8 mouse cellular contexts compared by ENCODE assay signal in the genomic region with DNA sequence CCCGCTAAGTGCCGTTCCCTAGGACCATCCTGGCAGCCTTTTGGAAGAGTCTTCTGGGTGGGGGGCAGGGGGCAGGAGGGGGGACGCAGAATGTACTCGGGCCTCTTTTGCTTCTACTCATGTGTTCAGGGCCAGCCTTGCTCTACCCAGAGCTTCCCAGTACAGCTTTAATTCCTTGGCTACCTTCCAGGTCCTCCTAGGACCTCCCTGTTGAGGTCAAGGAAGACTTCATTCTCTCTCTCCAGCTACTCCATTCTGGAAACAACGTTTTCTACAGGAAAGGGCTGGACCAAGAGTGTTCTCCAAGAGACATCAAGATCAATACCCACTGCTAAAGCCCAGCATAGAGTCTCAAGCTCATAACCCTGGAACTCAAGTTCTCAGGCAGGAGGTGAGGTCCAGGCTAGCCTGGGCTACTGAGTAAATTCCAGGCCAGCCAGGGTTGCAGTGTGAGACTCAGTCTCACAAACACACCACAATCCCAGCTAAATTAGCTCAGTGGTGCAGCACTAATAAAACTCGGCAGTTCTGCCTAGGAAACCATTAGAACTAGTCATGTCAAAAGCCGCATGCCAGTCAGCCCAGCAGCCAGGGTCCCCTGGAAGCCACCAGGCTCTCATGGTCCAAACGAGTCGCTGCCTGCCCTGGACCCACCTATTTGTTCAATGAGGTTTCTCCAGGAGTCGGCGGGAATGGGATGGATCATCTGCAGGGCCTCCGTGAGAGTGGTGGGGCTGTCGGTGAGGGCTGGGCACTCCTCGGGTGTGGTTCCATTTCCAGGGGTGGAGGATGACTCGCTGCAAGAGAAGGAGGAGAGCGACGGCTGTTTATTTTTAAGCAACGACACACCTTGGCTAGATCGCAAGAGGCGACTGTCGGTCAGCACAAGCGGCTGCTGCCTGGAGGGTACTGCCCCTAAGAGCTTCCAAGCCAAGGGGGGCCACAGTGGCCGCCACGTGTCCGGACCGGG. TPM values are rescaled to one million over a fixed set of nuclear protein-coding genes. Genes with fewer than 3 reads are reported as not detected.
DNase-seq lines count a peak whose midpoint lies in the region; ATAC-seq and TF ChIP-seq lines count a peak whose summit lies in the region.

No protein-coding gene starts in this region.

- peaks cover 83% of the 10 kb centered on the region for H3K27me3 ChIP-seq in E14TG2a.4 (ENCODE audit: insufficient read depth, low read length)
- H3K27me3 ChIP-seq in heart, embryonic 15.5 days: peaks cover 63% of the 10 kb centered on the region
- peaks cover 41% of the 10 kb centered on the region for H3K27me3 ChIP-seq in limb, embryonic 14.5 days (ENCODE audit: control insufficient read depth, insufficient read depth, low read length)
- H3K27me3 ChIP-seq in small intestine, adult 2 months (ENCODE audit: control insufficient read depth, insufficient read depth, low read length): peaks cover 10% of the 10 kb centered on the region

- TF ChIP-seq POLR2A in limb, embryonic 14.5 days (IDR thresholded peaks at IDR 0.05; ENCODE audit: borderline replicate concordance, extremely low read depth, insufficient read depth, insufficient read length): no peak
- TF ChIP-seq POLR2A in small intestine, adult 2 months (IDR thresholded peaks at IDR 0.05; ENCODE audit: low read depth, low read length): no peak

- ATAC-seq in frontal cortex, adult (ENCODE audit: low TSS enrichment): peak; percentile 10; the same call in 1 of the 2 replicates
- no peak for ATAC-seq in heart, embryonic 15.5 days (replicated peaks; ENCODE audit: insufficient number of reproducible peaks, insufficient read depth, low FRiP score, low read depth)
- ATAC-seq in limb, embryonic 14.5 days (ENCODE audit: low FRiP score, low read depth): no peak

- H3K36me3 ChIP-seq in E14TG2a.4 (ENCODE audit: insufficient read depth, low read length): no peaks in the 10 kb centered on the region
- no peaks in the 10 kb centered on the region for H3K36me3 ChIP-seq in heart, embryonic 15.5 days
- H3K36me3 ChIP-seq in limb, embryonic 14.5 days (ENCODE audit: control insufficient read depth, insufficient read depth, low read length): no peaks in the 10 kb centered on the region
- H3K36me3 ChIP-seq in small intestine, adult 2 months (ENCODE audit: control insufficient read depth, insufficient read depth, low read length): peaks cover 5% of the 10 kb centered on the region

- H3K4me2 ChIP-seq in heart, embryonic 15.5 days: peak overlapping the region; percentile 100
- H3K4me2 ChIP-seq in limb, embryonic 14.5 days (replicated peaks; ENCODE audit: low read depth, low read length, severe bottlenecking): peak overlapping the region; percentile 100

- H3K9me3 ChIP-seq in E14TG2a.4 (ENCODE audit: low read length): 0 out of 2 replicates have a peak, but pooled peaks cover 4% of the 10 kb centered on the region
- H3K9me3 ChIP-seq in heart, embryonic 15.5 days (replicated peaks): no peaks in the 10 kb centered on the region
- H3K9me3 ChIP-seq in limb, embryonic 14.5 days (ENCODE audit: control insufficient read depth, low read length): no peaks in the 10 kb centered on the region

- DNase-seq in frontal cortex, postnatal 36 days (ENCODE audit: low spot score in 2 of 2): no peak
- no peak for DNase-seq in limb, embryonic 14.5 days (ENCODE audit: low spot score)
- DNase-seq in cerebellum, postnatal 36 days: no peak
- no peak for DNase-seq in adipocyte (ENCODE audit: low spot score)

- no peak overlapping the region for H3K27ac ChIP-seq in heart, embryonic 15.5 days
- no peak overlapping the region for H3K27ac ChIP-seq in limb, embryonic 14.5 days (replicated peaks; ENCODE audit: low read depth, low read length)
- no peak overlapping the region for H3K27ac ChIP-seq in small intestine, adult 2 months (ENCODE audit: insufficient read depth, low read depth, low read length)

- H3K4me3 ChIP-seq in E14TG2a.4 (replicated peaks; ENCODE audit: low read length): peak overlapping the region; percentile 85
- peak overlapping the region; percentile 67 for H3K4me3 ChIP-seq in heart, embryonic 15.5 days
- H3K4me3 ChIP-seq in limb, embryonic 14.5 days (replicated peaks; ENCODE audit: low read length): peak overlapping the region; percentile 65
- H3K4me3 ChIP-seq in small intestine, adult 2 months (ENCODE audit: low read depth, low read length): peak overlapping the region; percentile 55; the same call in 1 of the 2 replicates

- TF ChIP-seq CTCF in E14TG2a.4 (conservative IDR thresholded peaks at IDR 0.05; ENCODE audit: low read length): no peak
- TF ChIP-seq CTCF in small intestine, adult 2 months (IDR thresholded peaks at IDR 0.05; ENCODE audit: extremely low read depth, insufficient read length, insufficient replicate concordance, low read depth, low read length): no peak

- 18% methylated on average over 26 of the region's 26 CpGs for WGBS in heart, embryonic 15.5 days
- 19% methylated on average over 25 of the region's 26 CpGs for WGBS in limb, embryonic 14.5 days
- 64% methylated on average over 26 of the region's 26 CpGs for WGBS in small intestine, adult 2 months

- H3K9ac ChIP-seq in heart, embryonic 15.5 days: no peak overlapping the region; the same call in 1 of the 2 replicates
- H3K9ac ChIP-seq in limb, embryonic 14.5 days (ENCODE audit: low read depth, low read length, severe bottlenecking): peak overlapping the region; percentile 52

- peaks cover 36% of the 10 kb centered on the region for H3K4me1 ChIP-seq in E14TG2a.4 (replicated peaks; ENCODE audit: low read depth, low read length)
- H3K4me1 ChIP-seq in heart, embryonic 15.5 days (replicated peaks): peaks cover 11% of the 10 kb centered on the region
- peaks cover 4% of the 10 kb centered on the region for H3K4me1 ChIP-seq in limb, embryonic 14.5 days (ENCODE audit: control insufficient read depth, insufficient read depth, low read length)
- peaks cover 9% of the 10 kb centered on the region for H3K4me1 ChIP-seq in small intestine, adult 2 months (ENCODE audit: control insufficient read depth, insufficient read depth, insufficient read length, low read length)

RNA-seq across cellular contexts. Expression of a gene that starts 0.8 kb away (rescaled TPM):
- 0.53 and 2.3 TPM in 2 replicates for polyA plus RNA-seq in heart, embryonic 15.5 days (2015; fragmentation: Nextera tagmentation; extraction: Ambion mirVana)
- 0.04 TPM in 1 of 2 replicates, not detected in the other for polyA plus RNA-seq in limb, embryonic 14.5 days (2012; rRNA removed)
- polyA plus RNA-seq in limb, embryonic 14.5 days (2014; fragmentation: Nextera tagmentation; extraction: Ambion mirVana): not detected in 2 replicates
- polyA plus RNA-seq in small intestine, adult 2 months (2012; rRNA removed): 1.1 and 2.1 TPM in 2 replicates

RNA-seq across cellular contexts. Expression of a gene that starts 38.8 kb away (rescaled TPM):
- polyA plus RNA-seq in heart, embryonic 15.5 days (2015; fragmentation: Nextera tagmentation; extraction: Ambion mirVana): 1.1 TPM in 1 of 2 replicates, not detected in the other
- polyA plus RNA-seq in limb, embryonic 14.5 days (2012; rRNA removed): 204 and 319 TPM in 2 replicates
- 53.9 and 69.9 TPM in 2 replicates for polyA plus RNA-seq in limb, embryonic 14.5 days (2014; fragmentation: Nextera tagmentation; extraction: Ambion mirVana)
- 0.41 TPM in 1 of 2 replicates, not detected in the other for polyA plus RNA-seq in small intestine, adult 2 months (2012; rRNA removed)

Comparison
In these comparisons a context has a peak if more than half of its experiments do, and no peak if none do; other contexts are left out.
1. RNA of a gene that starts 38.8 kb away (polyA plus RNA-seq): 53.9 to 319 TPM in limb, embryonic 14.5 days; 1.1 TPM in heart, embryonic 15.5 days and 0.41 TPM in small intestine, adult 2 months; every median in the first group is over 10 times any median in the second.
2. Peak in every context shown above with its lines, with median percentiles within 50 percentile points of each other: H3K4me3 ChIP-seq.